Mouse (Mus musculus) MEL (cell line): ENCODE measurements around the gene 6030408B16Rik. TPM values are rescaled to one million over a fixed set of nuclear protein-coding genes. Genes with fewer than 3 reads are reported as not detected.

Source experiments
- DNase-seq: peaks from one replicate; pipeline ENCODE4 v3.0.0; 2011; ENCODE audit warnings: low read depth, low spot score
- H3K27ac ChIP-seq: 2 replicates; pipeline ENCODE4 v1.5.1; 2012; ENCODE audit warnings: low read depth, mild to moderate bottlenecking, control low read depth, low read length, moderate library complexity; ENCODE audit not compliant: control insufficient read depth
- H3K27me3 ChIP-seq, 2 experiments: fragments of 150-350 bp in 1 of 2; sonication (generic) in 1 of 2; 2 replicates each; pipeline ENCODE4 v1.6.1; 2012; ENCODE audit warnings: low read length in 2 of 2, mild to moderate bottlenecking in 2 of 2, improper control_type of control experiment in 1 of 2, moderate library complexity in 1 of 2; ENCODE audit not compliant: insufficient read depth in 2 of 2, control insufficient read depth in 1 of 2
- H3K36me3 ChIP-seq, 2 experiments: 2 replicates each; pipeline ENCODE4 v1.6.1; 2012 to 2014; ENCODE audit warnings: low read length in 2 of 2, improper control_type of control experiment in 1 of 2, inconsistent platforms in 1 of 2, mild to moderate bottlenecking in 1 of 2; ENCODE audit not compliant: insufficient read depth in 2 of 2, control insufficient read depth in 1 of 2
- H3K4me1 ChIP-seq, 2 experiments: fragments of 150-350 bp in 1 of 2; sonication (generic) in 1 of 2; 2 replicates each; pipeline ENCODE4 v1.6.1; 2012; ENCODE audit warnings: low read length in 2 of 2, improper control_type of control experiment in 1 of 2, mild to moderate bottlenecking in 1 of 2; ENCODE audit not compliant: insufficient read depth in 2 of 2, control insufficient read depth in 1 of 2
- H3K4me3 ChIP-seq, 2 experiments: fragments of 150-350 bp in 1 of 2; sonication (generic) in 1 of 2; 2 replicates each; pipeline ENCODE4 v1.5.1; 2012; ENCODE audit warnings: low read depth in 2 of 2, low read length in 2 of 2, mild to moderate bottlenecking in 2 of 2, moderate library complexity in 2 of 2, control low read depth in 1 of 2, improper control_type of control experiment in 1 of 2; ENCODE audit not compliant: control insufficient read depth in 1 of 2, insufficient read depth in 1 of 2
- H3K79me2 ChIP-seq: 2 replicates; pipeline ENCODE4 v1.6.1; 2012; ENCODE audit warnings: mild to moderate bottlenecking, low read length, moderate library complexity; ENCODE audit not compliant: control insufficient read depth, poor library complexity, insufficient read depth
- H3K9ac ChIP-seq: 2 replicates; pipeline ENCODE4 v1.6.1; 2012; ENCODE audit warnings: low read depth, mild to moderate bottlenecking, control low read depth, low read length, moderate library complexity; ENCODE audit not compliant: control insufficient read depth, poor library complexity, severe bottlenecking
- H3K9me3 ChIP-seq: fragments of 150-350 bp; sonication (generic); replicated peaks from 2 replicates; pipeline ENCODE4 v1.6.1; 2012; ENCODE audit warnings: mild to moderate bottlenecking, low read length, improper control_type of control experiment, moderate library complexity; ENCODE audit not compliant: insufficient read depth
- BHLHE40 ChIP-seq: IDR thresholded peaks from 2 replicates; pipeline ENCODE4 v1.6.1; 2012; ENCODE audit warnings: low read depth, mild to moderate bottlenecking, inconsistent platforms, low read length, improper control_type of control experiment, borderline replicate concordance
- CTCF ChIP-seq, 3 experiments: IDR thresholded peaks in 2 of 3; conservative IDR thresholded peaks in 1 of 3; 2 replicates each; pipeline ENCODE4 v1.5.1; 2011 to 2012; ENCODE audit warnings: low read length in 3 of 3, low read depth in 2 of 3, mild to moderate bottlenecking in 2 of 3, improper control_type of control experiment in 1 of 3, inconsistent platforms in 1 of 3, mixed read lengths in 1 of 3, moderate library complexity in 1 of 3; ENCODE audit not compliant: control insufficient read depth in 1 of 3, insufficient read depth in 1 of 3, poor library complexity in 1 of 3, severe bottlenecking in 1 of 3
- EP300 ChIP-seq, 2 experiments: IDR thresholded peaks; 2 replicates each; pipeline ENCODE4 v1.6.1; 2011; ENCODE audit warnings: improper control_type of control experiment in 2 of 2, low read length in 2 of 2, low read depth in 1 of 2, mild to moderate bottlenecking in 1 of 2
- ETS1 ChIP-seq: IDR thresholded peaks from 2 replicates; pipeline ENCODE4 v1.6.1; 2012; ENCODE audit warnings: low read depth, mild to moderate bottlenecking, inconsistent platforms, low read length, improper control_type of control experiment, moderate library complexity
- GATA1 ChIP-seq: IDR thresholded peaks from 2 replicates; pipeline ENCODE4 v1.6.1; 2011; ENCODE audit warnings: low read depth, low read length, improper control_type of control experiment
- KAT2A ChIP-seq: conservative IDR thresholded peaks from 2 replicates; pipeline ENCODE4 v1.6.1; 2012; ENCODE audit warnings: low read depth, low read length, improper control_type of control experiment, inconsistent platforms
- MAFK ChIP-seq: IDR thresholded peaks from 2 replicates; pipeline ENCODE4 v1.6.1; 2011; ENCODE audit warnings: low read depth, mild to moderate bottlenecking, low read length, improper control_type of control experiment, borderline replicate concordance
- MAX ChIP-seq: IDR thresholded peaks from 2 replicates; pipeline ENCODE4 v1.6.1; 2011; ENCODE audit warnings: low read length, improper control_type of control experiment
- MYB ChIP-seq: IDR thresholded peaks from 2 replicates; pipeline ENCODE4 v1.6.1; 2011; ENCODE audit warnings: mild to moderate bottlenecking, low read depth, low read length, improper control_type of control experiment
- MYC ChIP-seq: IDR thresholded peaks from 2 replicates; pipeline ENCODE4 v1.6.1; 2011; ENCODE audit warnings: low read depth, mild to moderate bottlenecking, low read length, improper control_type of control experiment, moderate library complexity
- NELFE ChIP-seq: IDR thresholded peaks from 2 replicates; pipeline ENCODE4 v1.6.1; 2011; ENCODE audit warnings: low read depth, low read length, improper control_type of control experiment
- RCOR1 ChIP-seq: IDR thresholded peaks from 2 replicates; pipeline ENCODE4 v1.6.1; 2012; ENCODE audit warnings: low read depth, mild to moderate bottlenecking, inconsistent platforms, low read length, improper control_type of control experiment
- SIN3A ChIP-seq: IDR thresholded peaks from 2 replicates; pipeline ENCODE4 v1.6.1; 2012; ENCODE audit warnings: low read length, improper control_type of control experiment, inconsistent platforms
- SMC3 ChIP-seq: IDR thresholded peaks from 2 replicates; pipeline ENCODE4 v1.6.1; 2011; ENCODE audit warnings: low read depth, low read length, improper control_type of control experiment
- TAL1 ChIP-seq: IDR thresholded peaks from 2 replicates; pipeline ENCODE4 v1.6.1; 2012; ENCODE audit warnings: mild to moderate bottlenecking, inconsistent platforms, low read length, moderate library complexity, mixed read lengths
- TBP ChIP-seq: IDR thresholded peaks from 2 replicates; pipeline ENCODE4 v1.8.0; 2011; ENCODE audit warnings: low read depth, low read length, improper control_type of control experiment
- TCF12 ChIP-seq: IDR thresholded peaks from 2 replicates; pipeline ENCODE4 v1.6.1; 2014; ENCODE audit warnings: low read depth, mild to moderate bottlenecking, inconsistent platforms, low read length, improper control_type of control experiment, moderate library complexity
- USF2 ChIP-seq, 2 experiments: IDR thresholded peaks; 2 replicates each; pipeline ENCODE4 v1.6.1; 2011 to 2012; ENCODE audit warnings: improper control_type of control experiment in 2 of 2, low read length in 2 of 2, borderline replicate concordance in 1 of 2, inconsistent platforms in 1 of 2, low read depth in 1 of 2, mild to moderate bottlenecking in 1 of 2; ENCODE audit not compliant: insufficient read depth in 1 of 2
- ZC3H11A ChIP-seq: IDR thresholded peaks from 2 replicates; pipeline ENCODE4 v1.6.1; 2012; ENCODE audit warnings: low read depth, mild to moderate bottlenecking, inconsistent platforms, low read length, improper control_type of control experiment
- ZKSCAN1 ChIP-seq: IDR thresholded peaks from 2 replicates; pipeline ENCODE4 v1.6.1; 2012; ENCODE audit warnings: low read depth, mild to moderate bottlenecking, inconsistent platforms, low read length, improper control_type of control experiment, moderate library complexity
- ZMIZ1 ChIP-seq: IDR thresholded peaks from 2 replicates; pipeline ENCODE4 v1.6.1; 2012; ENCODE audit warnings: low read depth, mild to moderate bottlenecking, inconsistent platforms, low read length, improper control_type of control experiment, moderate library complexity
- polyA plus RNA-seq, 2 experiments: library from polyadenylated mRNA; stranded (reverse) in 1 of 2; unstranded in 1 of 2; fragments of >175 nt in 1 of 2; fragments of >200 nt in 1 of 2; gene quantifications; 2 replicates each; pipeline versions ENCODE4 v1.2.1 to v1.2.4; 2012; ENCODE audit warnings: low replicate concordance in 2 of 2, low read depth in 1 of 2; ENCODE audit not compliant: insufficient read length in 2 of 2, insufficient read depth in 1 of 2, missing spikeins in 1 of 2
- total RNA-seq: library from RNA; depleted of rRNA; stranded (reverse); fragments of 300-350 nt; gene quantifications from 2 replicates; pipeline ENCODE4 v1.2.3, GENCODE M21; 2012

Gene 6030408B16Rik
- total and polyA plus RNA-seq, 3 experiments = 0.12 to 0.18 TPM; not detected in 1

DNA sequence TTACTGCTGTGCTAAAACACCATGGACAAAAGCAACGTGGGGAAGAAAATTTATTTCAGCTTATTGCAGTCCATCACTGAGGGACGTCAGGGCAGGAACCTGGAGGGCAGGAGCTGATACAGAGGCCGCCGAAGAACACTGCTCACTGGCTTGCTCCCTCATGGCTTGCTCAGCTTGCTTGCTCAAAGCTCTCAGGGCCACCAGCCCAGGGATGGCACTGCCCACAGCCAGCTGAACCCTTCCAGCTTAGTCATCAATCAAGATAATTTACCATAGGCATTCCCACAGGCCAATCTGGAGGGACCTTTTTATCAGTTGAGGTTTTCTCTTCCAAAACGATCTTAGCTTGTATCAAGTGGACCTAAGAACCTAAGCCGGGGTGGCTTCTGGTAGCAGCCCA, 19.0 kb downstream of the 6030408B16Rik start:
- Histone ChIP-seq H3K4me1 (peaks cover 4 to 17% of the 10 kb centered on the region in 2 experiments; a peak in 3 of 4 replicates), H3K27ac (no peak overlapping the region), H3K79me2 (no peaks in the 10 kb centered on the region), H3K27me3 (no peaks in the 10 kb centered on the region), H3K9me3 (no peaks in the 10 kb centered on the region), H3K4me3 (no peak overlapping the region), H3K9ac (no peak overlapping the region), H3K36me3 (peaks cover 0 to 3% of the 10 kb centered on the region in 2 experiments; a peak in 2 of 4 replicates)
- TF ChIP-seq MYC (no peak), CTCF (IDR thresholded peaks at IDR 0.05 in 2 of 3, conservative IDR thresholded peaks at IDR 0.05 in 1 of 3; ENCODE audit: control insufficient read depth in 1 of 3, insufficient read depth in 1 of 3, low read depth in 2 of 3, low read length in 3 of 3, poor library complexity in 1 of 3, severe bottlenecking in 1 of 3) (no peak), SIN3A (no peak), BHLHE40 (no peak), USF2 (IDR thresholded peaks at IDR 0.05; ENCODE audit: borderline replicate concordance in 1 of 2, insufficient read depth in 1 of 2, low read depth in 1 of 2, low read length in 2 of 2) (no peak), TAL1 (no peak), KAT2A (no peak), ZC3H11A (no peak), RCOR1 (no peak), ZMIZ1 (no peak), MAFK (no peak), GATA1 (0 out of 2 replicates have a peak, but pooled peaks have one; percentile 2), EP300 (IDR thresholded peaks at IDR 0.05; ENCODE audit: low read depth in 1 of 2, low read length in 2 of 2) (0 out of 4 replicates have a peak, but pooled peaks of 1 of the 2 experiments have one; percentile 14)
- no peak for DNase-seq

- DNase-seq = peak; percentile 32
- Histone ChIP-seq H3K27me3 (no peaks in the 10 kb centered on the region), H3K4me3 (no peak overlapping the region), H3K9ac (no peak overlapping the region), H3K79me2 (no peaks in the 10 kb centered on the region), H3K27ac (no peak overlapping the region), H3K4me1 (peaks cover 21 to 49% of the 10 kb centered on the region in 2 experiments), H3K9me3 (no peaks in the 10 kb centered on the region), H3K36me3 (peaks cover 0 to 33% of the 10 kb centered on the region in 2 experiments; a peak in 2 of 4 replicates)
- TF ChIP-seq SMC3 (no peak), MAX (no peak), ETS1 (no peak), ZKSCAN1 (no peak), MYB (no peak), TCF12 (no peak), NELFE (peak; percentile 23; the same call in 1 of the 2 replicates), TBP (no peak)
These were observed 22.4 kb downstream of the 6030408B16Rik start for GRCm38 (mm10) chr15:101315378-101315777.
